ENCODE assay signal across 8 mouse cellular contexts in genomic region chr14:54259003-54259721, GRCm38 (mm10). TPM values are rescaled to one million over a fixed set of nuclear protein-coding genes. Genes with fewer than 3 reads are reported as not detected.
DNase-seq lines count a peak whose midpoint lies in the region; ATAC-seq and TF ChIP-seq lines count a peak whose summit lies in the region.

No protein-coding gene starts in this region.

- peak; percentile 83; the same call in 1 of the 2 replicates for TF ChIP-seq POLR2A in lung, adult 2 months (IDR thresholded peaks at IDR 0.05; ENCODE audit: borderline replicate concordance, extremely low read depth, low read depth, low read length)

- H3K27me3 ChIP-seq in forebrain, postnatal 0 days (ENCODE audit: insufficient read depth, low read length): no peaks in the 10 kb centered on the region
- H3K27me3 ChIP-seq in neural tube, embryonic 15.5 days (replicated peaks): no peaks in the 10 kb centered on the region

- no peaks in the 10 kb centered on the region for H3K4me1 ChIP-seq in forebrain, postnatal 0 days (ENCODE audit: insufficient read depth)
- peaks cover 11% of the 10 kb centered on the region for H3K4me1 ChIP-seq in lung, adult 2 months (ENCODE audit: control insufficient read depth, insufficient read depth, low read length)
- H3K4me1 ChIP-seq in neural tube, embryonic 15.5 days: peaks cover 30% of the 10 kb centered on the region

- 2% methylated on average over 35 of the region's 35 CpGs for WGBS in forebrain, postnatal 0 days
- under 1% methylated on average over 35 of the region's 35 CpGs for WGBS in lung, adult 2 months
- under 1% methylated on average over 35 of the region's 35 CpGs for WGBS in neural tube, embryonic 15.5 days

- H3K4me2 ChIP-seq in forebrain, postnatal 0 days (ENCODE audit: low read depth): peak overlapping the region; percentile 82
- peak overlapping the region; percentile 85 for H3K4me2 ChIP-seq in neural tube, embryonic 15.5 days

- H3K27ac ChIP-seq in forebrain, postnatal 0 days (ENCODE audit: low read depth, low read length): peak overlapping the region; percentile 45; the same call in 1 of the 2 replicates
- H3K27ac ChIP-seq in layer of hippocampus, adult 2 months: peak overlapping the region; percentile 82
- peak overlapping the region; percentile 75 for H3K27ac ChIP-seq in neural tube, embryonic 15.5 days (replicated peaks)

- TF ChIP-seq CTCF in forebrain, postnatal 0 days (IDR thresholded peaks at IDR 0.05; ENCODE audit: low read depth): no peak
- TF ChIP-seq CTCF in layer of hippocampus, adult 2 months (conservative IDR thresholded peaks at IDR 0.05): no peak
- no peak for TF ChIP-seq CTCF in lung, adult 2 months (IDR thresholded peaks at IDR 0.05; ENCODE audit: insufficient read depth, low read length)

- H3K9me3 ChIP-seq in forebrain, postnatal 0 days (ENCODE audit: low read length): no peaks in the 10 kb centered on the region
- no peaks in the 10 kb centered on the region for H3K9me3 ChIP-seq in neural tube, embryonic 15.5 days (replicated peaks)

- H3K36me3 ChIP-seq in forebrain, postnatal 0 days (ENCODE audit: insufficient read depth): no peaks in the 10 kb centered on the region
- H3K36me3 ChIP-seq in neural tube, embryonic 15.5 days: peaks cover 14% of the 10 kb centered on the region

- peak; percentile 91 for ATAC-seq in forebrain, postnatal 0 days
- ATAC-seq in neural tube, embryonic 15.5 days (ENCODE audit: low FRiP score): peak; percentile 92

- H3K9ac ChIP-seq in forebrain, postnatal 0 days: peak overlapping the region; percentile 65
- H3K9ac ChIP-seq in neural tube, embryonic 15.5 days (replicated peaks): peak overlapping the region; percentile 66

- peak; percentile 85 for DNase-seq in MEL-GATA-1-ER (ENCODE audit: extremely low read depth, low read depth)
- peak; percentile 85 for DNase-seq in cerebellum, adult 8-10 months
- DNase-seq in forebrain, postnatal 0 days: peak; percentile 69
- DNase-seq in heart, postnatal 4 days: peak; percentile 97
- DNase-seq in layer of hippocampus, adult 2 months (ENCODE audit: low spot score in 2 of 2): peak; percentile 86
- DNase-seq in lung, adult 2 months: peak; percentile 96
- DNase-seq in testis, postnatal 14 days (ENCODE audit: low spot score): peak; percentile 90

- peak overlapping the region; percentile 52 for H3K4me3 ChIP-seq in forebrain, postnatal 0 days (ENCODE audit: low read depth, low read length)
- peak overlapping the region; percentile 84 for H3K4me3 ChIP-seq in layer of hippocampus, adult 2 months
- H3K4me3 ChIP-seq in lung, adult 2 months (replicated peaks; ENCODE audit: extremely low read depth, low read depth, low read length): peak overlapping the region; percentile 85
- peak overlapping the region; percentile 62 for H3K4me3 ChIP-seq in neural tube, embryonic 15.5 days (replicated peaks)

RNA-seq across cellular contexts. Expression of gene Abhd4, which starts 5.2 kb away (rescaled TPM):
- 61.0 and 75.1 TPM in 2 replicates for total RNA-seq in forebrain, postnatal 0 days (2014; rRNA removed)
- polyA plus RNA-seq in forebrain, postnatal 0 days (2015; fragmentation: Nextera tagmentation; extraction: Ambion mirVana): 61.9 and 69.7 TPM in 2 replicates
- total RNA-seq in heart, postnatal 4 days (2021): 10 to 100 TPM; 65.0 to 65.1 TPM
- 10 to 100 TPM; 49.8 to 55.1 TPM for total RNA-seq in layer of hippocampus, adult 2 months (2021)
- 53.5 and 70.4 TPM in 2 replicates for polyA plus RNA-seq in lung, adult 2 months (2012; rRNA removed)
- polyA plus RNA-seq in neural tube, embryonic 15.5 days (2015; fragmentation: Nextera tagmentation; extraction: Ambion mirVana): 54.0 and 58.6 TPM in 2 replicates

RNA-seq across cellular contexts. Expression of gene Dad1, which starts 5.3 kb away (rescaled TPM):
- 115 and 230 TPM in 2 replicates for total RNA-seq in forebrain, postnatal 0 days (2014; rRNA removed)
- polyA plus RNA-seq in forebrain, postnatal 0 days (2015; fragmentation: Nextera tagmentation; extraction: Ambion mirVana): 375 and 416 TPM in 2 replicates
- total RNA-seq in heart, postnatal 4 days (2021): 100 to 1,000 TPM; 132 to 145 TPM
- total RNA-seq in layer of hippocampus, adult 2 months (2021): 100 to 1,000 TPM; 119 to 121 TPM
- 516 and 573 TPM in 2 replicates for polyA plus RNA-seq in lung, adult 2 months (2012; rRNA removed)
- 414 and 416 TPM in 2 replicates for polyA plus RNA-seq in neural tube, embryonic 15.5 days (2015; fragmentation: Nextera tagmentation; extraction: Ambion mirVana)

RNA-seq across cellular contexts. Expression of gene Olfr49, which starts 25.6 kb away (rescaled TPM):
- not detected in 2 replicates for total RNA-seq in forebrain, postnatal 0 days (2014; rRNA removed)
- polyA plus RNA-seq in forebrain, postnatal 0 days (2015; fragmentation: Nextera tagmentation; extraction: Ambion mirVana): 0.18 TPM in 1 of 2 replicates, not detected in the other
- not detected for total RNA-seq in heart, postnatal 4 days (2021)
- not detected for total RNA-seq in layer of hippocampus, adult 2 months (2021)
- polyA plus RNA-seq in lung, adult 2 months (2012; rRNA removed): not detected in 2 replicates
- not detected in 2 replicates for polyA plus RNA-seq in neural tube, embryonic 15.5 days (2015; fragmentation: Nextera tagmentation; extraction: Ambion mirVana)

Comparison
In these comparisons a context has a peak if more than half of its experiments do, and no peak if none do; other contexts are left out.
1. Peak in every context shown above with its lines: DNase-seq, ATAC-seq, H3K4me3 ChIP-seq and H3K27ac ChIP-seq.